ENCODE assay signal across 11 mouse cellular contexts in genomic region chr1:157137132-157137853, GRCm38 (mm10). TPM values are rescaled to one million over a fixed set of nuclear protein-coding genes. Genes with fewer than 3 reads are reported as not detected.
A peak's percentile ranks its signal among the peaks of the same experiment; 100 is the strongest.
DNase-seq lines count a peak whose midpoint lies in the region; ATAC-seq lines count a peak whose summit lies in the region.
"Had no signal": no experiment of that assay in that cellular context is flagged by ENCODE, and none has a peak within 500 bp of the region (broad histone marks: within the 10 kb centered on the region; RNA-seq: fewer than 3 reads in every experiment).

No protein-coding gene starts in this region.

- H3K9me3 ChIP-seq in hindbrain, embryonic 15.5 days, result no peaks in the 10 kb centered on the region
- H3K9me3 ChIP-seq in hindbrain, embryonic 12.5 days (replicated peaks), result no peaks in the 10 kb centered on the region

- DNase-seq in right cerebral cortex, postnatal 14 days, result peak; percentile 45
- no peak for DNase-seq in right cerebral cortex, adult 2 months (ENCODE audit: low spot score in 2 of 2)
- peak; percentile 26 to 27 for DNase-seq in kidney, postnatal 4 days
- no peak for DNase-seq in urinary bladder, postnatal 14 days (ENCODE audit: low spot score)
- no peak for DNase-seq in adrenal gland, adult 8-10 months
- DNase-seq in spleen, postnatal 14 days (ENCODE audit: low spot score in 2 of 2), result no peak

- ATAC-seq in hindbrain, embryonic 15.5 days (ENCODE audit: low FRiP score, low read depth), result peak; percentile 61; the same call in 1 of the 2 replicates
- no peak; the same call in 1 of the 2 replicates for ATAC-seq in hindbrain, embryonic 12.5 days (ENCODE audit: low FRiP score)

- H3K4me1 ChIP-seq in hindbrain, embryonic 15.5 days (replicated peaks), result no peaks in the 10 kb centered on the region
- H3K4me1 ChIP-seq in hindbrain, embryonic 12.5 days, result no peaks in the 10 kb centered on the region

- no peak overlapping the region for H3K4me3 ChIP-seq in hindbrain, embryonic 15.5 days
- H3K4me3 ChIP-seq in hindbrain, embryonic 12.5 days, result no peak overlapping the region

- peaks cover 11% of the 10 kb centered on the region for H3K36me3 ChIP-seq in hindbrain, embryonic 15.5 days
- peaks cover 20% of the 10 kb centered on the region for H3K36me3 ChIP-seq in hindbrain, embryonic 12.5 days

- H3K27ac ChIP-seq in hindbrain, embryonic 15.5 days (replicated peaks), result no peak overlapping the region
- no peak overlapping the region for H3K27ac ChIP-seq in hindbrain, embryonic 12.5 days

- 72% methylated on average over 9 of the region's 9 CpGs for WGBS in hindbrain, embryonic 15.5 days
- WGBS in hindbrain, embryonic 12.5 days, result 80% methylated on average over 9 of the region's 9 CpGs

- H3K27me3 ChIP-seq in hindbrain, embryonic 15.5 days, result no peaks in the 10 kb centered on the region
- no peaks in the 10 kb centered on the region for H3K27me3 ChIP-seq in hindbrain, embryonic 12.5 days

- H3K4me2 ChIP-seq in hindbrain, embryonic 15.5 days, result no peak overlapping the region
- H3K4me2 ChIP-seq in hindbrain, embryonic 12.5 days (replicated peaks), result no peak overlapping the region

- H3K9ac ChIP-seq in hindbrain, embryonic 15.5 days, result no peak overlapping the region
- H3K9ac ChIP-seq in hindbrain, embryonic 12.5 days, result no peak overlapping the region

RNA-seq across cellular contexts. Expression of gene Tex35, which starts 28.8 kb away (rescaled TPM):
- polyA plus RNA-seq in hindbrain, embryonic 15.5 days (2015; fragmentation: Nextera tagmentation; extraction: Ambion mirVana), result not detected in 2 replicates
- not detected in 2 replicates for polyA plus RNA-seq in hindbrain, embryonic 12.5 days (2016; fragmentation: Nextera tagmentation; extraction: Ambion mirVana)
- not detected for total RNA-seq in adrenal gland, adult 8-10 months (2022)
- total RNA-seq: hematopoietic stem cell, adult 5-6 weeks; MEL had no signal
- polyA plus RNA-seq: embryonic facial prominence, embryonic 11.5 days had no signal

Comparison
In these comparisons a context has a peak if more than half of its experiments do, and no peak if none do; other contexts are left out.
1. DNase-seq: peak in right cerebral cortex, postnatal 14 days (single experiment) and kidney, postnatal 4 days (2 of 2); none in right cerebral cortex, adult 2 months (0 of 2), urinary bladder, postnatal 14 days (single experiment), adrenal gland, adult 8-10 months (single experiment) and spleen, postnatal 14 days (0 of 2).